17 mouse cellular contexts compared by ENCODE assay signal in genomic region chr8:3256147-3256940, GRCm38 (mm10). TPM values are rescaled to one million over a fixed set of nuclear protein-coding genes. Genes with fewer than 3 reads are reported as not detected.
DNase-seq lines count a peak whose midpoint lies in the region; ATAC-seq lines count a peak whose summit lies in the region.
"Had no signal": no experiment of that assay in that cellular context is flagged by ENCODE, and none has a peak within 500 bp of the region (broad histone marks: within the 10 kb centered on the region; RNA-seq: fewer than 3 reads in every experiment).

No protein-coding gene starts in this region.

- H3K4me2 ChIP-seq in heart, embryonic 14.5 days (ENCODE audit: low read length), result no peak overlapping the region
- no peak overlapping the region for H3K4me2 ChIP-seq in liver, embryonic 12.5 days
- H3K4me2 ChIP-seq in midbrain, embryonic 15.5 days, result no peak overlapping the region
- H3K4me2 ChIP-seq: embryonic facial prominence, embryonic 12.5 days; limb, embryonic 12.5 days had no signal

- intact Hi-C loops in heart, postnatal 14 days (cut with DNase I), result no loop called here

- H3K9ac ChIP-seq in heart, embryonic 14.5 days (ENCODE audit: low read length), result no peak overlapping the region
- H3K9ac ChIP-seq in liver, embryonic 12.5 days, result no peak overlapping the region
- no peak overlapping the region for H3K9ac ChIP-seq in midbrain, embryonic 15.5 days
- H3K9ac ChIP-seq: embryonic facial prominence, embryonic 12.5 days; limb, embryonic 12.5 days had no signal

- peak overlapping the region; percentile 50 to 73; a peak in 3 of 4 replicates for H3K27ac ChIP-seq in heart, embryonic 14.5 days (replicated peaks in 1 of 2; ENCODE audit: control insufficient read depth in 1 of 2, insufficient read depth in 1 of 2, low read depth in 2 of 2, low read length in 2 of 2)
- H3K27ac ChIP-seq in liver, embryonic 12.5 days, result peak overlapping the region; percentile 34; the same call in 1 of the 2 replicates
- H3K27ac ChIP-seq in midbrain, embryonic 15.5 days, result no peak overlapping the region
- H3K27ac ChIP-seq: embryonic facial prominence, embryonic 12.5 days; forebrain, embryonic 10.5 days; limb, embryonic 12.5 days; midbrain, embryonic 10.5 days had no signal

- whole genome bisulfite sequencing in heart, embryonic 14.5 days, result 48% methylated on average over 5 of the region's 5 CpGs
- WGBS in liver, embryonic 12.5 days (ENCODE audit: insufficient replicate concordance), result 73% methylated on average over 5 of the region's 5 CpGs
- 88% methylated on average over 5 of the region's 5 CpGs for WGBS in midbrain, embryonic 15.5 days

- peak; percentile 57 to 80 for DNase-seq in adrenal gland, adult (ENCODE audit: inconsistent age in 2 of 2, low spot score in 1 of 2)
- DNase-seq in adrenal gland, adult 8-10 months, result no peak
- DNase-seq in heart, postnatal 14 days, result no peak
- DNase-seq in adipocyte (ENCODE audit: low spot score), result peak; percentile 89
- DNase-seq in MN1 (ENCODE audit: low spot score), result no peak
- DNase-seq: layer of hippocampus, postnatal 36 days; lung, postnatal 14 days; retina, postnatal 1 day; thymus, adult 18-20 months had no signal

- H3K9me3 ChIP-seq in heart, embryonic 14.5 days (ENCODE audit: control insufficient read depth, low read length), result no peaks in the 10 kb centered on the region
- no peaks in the 10 kb centered on the region for H3K9me3 ChIP-seq in liver, embryonic 12.5 days (replicated peaks)
- no peaks in the 10 kb centered on the region for H3K9me3 ChIP-seq in midbrain, embryonic 15.5 days
- H3K9me3 ChIP-seq: embryonic facial prominence, embryonic 12.5 days; forebrain, embryonic 10.5 days; midbrain, embryonic 10.5 days had no signal

- ATAC-seq in heart, embryonic 14.5 days (ENCODE audit: insufficient number of reproducible peaks, insufficient read depth, low FRiP score, low read depth), result no peak; the same call in 1 of the 2 replicates
- 0 out of 2 replicates have a peak, but pooled peaks have one; percentile 22 for ATAC-seq in liver, embryonic 12.5 days
- no peak for ATAC-seq in midbrain, embryonic 15.5 days (replicated peaks)
- ATAC-seq: intestine, embryonic 16.5 days had no signal

- H3K36me3 ChIP-seq in heart, embryonic 14.5 days (ENCODE audit: control insufficient read depth, insufficient read depth, low read length), result peaks cover 40% of the 10 kb centered on the region
- peaks cover 48% of the 10 kb centered on the region for H3K36me3 ChIP-seq in liver, embryonic 12.5 days
- peaks cover 9% of the 10 kb centered on the region; the same call in 1 of the 2 replicates for H3K36me3 ChIP-seq in midbrain, embryonic 15.5 days (replicated peaks)

- H3K4me1 ChIP-seq in heart, embryonic 14.5 days (ENCODE audit: control insufficient read depth in 2 of 2, insufficient read depth in 2 of 2, low read length in 2 of 2), result peaks cover 4 to 13% of the 10 kb centered on the region in 2 experiments; a peak in 3 of 4 replicates
- peaks cover 35% of the 10 kb centered on the region for H3K4me1 ChIP-seq in liver, embryonic 12.5 days
- H3K4me1 ChIP-seq in midbrain, embryonic 15.5 days, result no peaks in the 10 kb centered on the region
- H3K4me1 ChIP-seq: embryonic facial prominence, embryonic 12.5 days; limb, embryonic 12.5 days had no signal

- H3K27me3 ChIP-seq in heart, embryonic 14.5 days (ENCODE audit: control insufficient read depth, insufficient read depth, low read length), result no peaks in the 10 kb centered on the region
- H3K27me3 ChIP-seq in liver, embryonic 12.5 days (replicated peaks), result no peaks in the 10 kb centered on the region
- no peaks in the 10 kb centered on the region for H3K27me3 ChIP-seq in midbrain, embryonic 15.5 days (replicated peaks)
- H3K27me3 ChIP-seq: embryonic facial prominence, embryonic 12.5 days; limb, embryonic 12.5 days had no signal

- no peak overlapping the region for H3K4me3 ChIP-seq in heart, embryonic 14.5 days (ENCODE audit: control insufficient read depth in 1 of 2, insufficient read depth in 1 of 2, low read depth in 1 of 2, low read length in 2 of 2)
- no peak overlapping the region for H3K4me3 ChIP-seq in liver, embryonic 12.5 days
- H3K4me3 ChIP-seq in midbrain, embryonic 15.5 days, result no peak overlapping the region
- H3K4me3 ChIP-seq: embryonic facial prominence, embryonic 12.5 days; forebrain, embryonic 10.5 days; limb, embryonic 12.5 days; midbrain, embryonic 10.5 days had no signal

RNA-seq across cellular contexts. Expression of gene Insr, which starts 23.1 kb away (rescaled TPM):
- 100 to 1,000 TPM; 139 to 174 (median 151) TPM for total RNA-seq in adrenal gland, adult 8-10 months (2022)
- 56.9 and 59.0 TPM in 2 replicates for polyA plus RNA-seq in heart, embryonic 14.5 days (2014; fragmentation: Nextera tagmentation; extraction: Ambion mirVana)
- total RNA-seq in heart, postnatal 14 days (2021), result 100 to 1,000 TPM; 114 to 115 TPM
- polyA plus RNA-seq in liver, embryonic 12.5 days (2016; fragmentation: Nextera tagmentation; extraction: Ambion mirVana), result 18.1 and 20.1 TPM in 2 replicates
- polyA plus RNA-seq in midbrain, embryonic 15.5 days (2015; fragmentation: Nextera tagmentation; extraction: Ambion mirVana), result 64.0 and 64.4 TPM in 2 replicates

Comparison
In these comparisons a context has a peak if more than half of its experiments do, and no peak if none do; other contexts are left out.
1. DNase-seq: peak in adrenal gland, adult (2 of 2) and adipocyte (single experiment); none in adrenal gland, adult 8-10 months (single experiment), heart, postnatal 14 days (0 of 2) and MN1 (single experiment).